Mouse (Mus musculus): ENCODE results near the gene Vps8. TPM values are rescaled to one million over a fixed set of nuclear protein-coding genes. Genes with fewer than 3 reads are reported as not detected.

Vps8 gene
- polyA plus RNA-seq, 1 experiment from 2014 or later: 25.5 TPM

DNA sequence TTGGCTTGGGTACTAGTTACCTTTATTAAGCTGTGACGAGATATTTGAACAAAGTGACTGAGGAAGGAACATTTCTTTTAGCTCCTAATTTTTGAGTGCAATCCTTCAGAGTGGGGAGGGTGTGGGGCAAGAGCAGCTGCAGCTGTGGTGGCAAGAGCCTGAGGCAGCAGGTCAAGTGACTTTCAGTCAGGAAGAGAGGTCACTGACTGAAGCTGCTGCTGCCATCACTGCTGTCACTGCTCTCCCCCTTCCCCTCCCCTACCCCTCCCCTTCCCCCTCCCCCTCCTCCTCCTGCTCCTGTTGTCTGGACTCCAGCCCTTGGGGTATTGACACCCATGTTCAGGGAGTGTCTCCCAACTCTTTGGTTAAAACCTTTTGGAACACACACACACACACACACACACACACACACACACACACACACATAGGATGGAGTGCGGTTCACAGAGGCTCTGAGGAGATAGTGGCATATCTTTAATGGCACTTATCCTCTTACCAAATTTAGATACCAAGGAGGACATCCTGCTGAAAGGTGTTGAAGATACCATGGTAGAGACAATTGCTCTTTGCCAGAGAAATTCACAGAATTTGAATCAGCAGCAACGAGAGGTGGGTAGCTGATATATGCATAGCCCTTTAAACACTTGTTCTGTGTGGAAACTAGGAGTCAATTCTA is 139.8 kb downstream of the Vps8 start:
- DNase-seq (ENCODE audit: low spot score): no peak
- Histone ChIP-seq H3K9me3 (ENCODE audit: control insufficient read depth, low read length) (no peaks in the 10 kb centered on the region), H3K27me3 (ENCODE audit: control insufficient read depth, insufficient read depth, low read length) (no peaks in the 10 kb centered on the region), H3K27ac (ENCODE audit: low read depth, low read length) (no peak overlapping the region), H3K4me1 (replicated peaks; ENCODE audit: control insufficient read depth, insufficient read depth, low read length) (no peaks in the 10 kb centered on the region), H3K36me3 (ENCODE audit: control insufficient read depth, insufficient read depth, low read length) (no peaks in the 10 kb centered on the region), H3K9ac (ENCODE audit: low read length) (no peak overlapping the region), H3K4me3 (ENCODE audit: low read depth, low read length) (no peak overlapping the region), H3K4me2 (ENCODE audit: low read depth, low read length, severe bottlenecking) (no peak overlapping the region)
- ATAC-seq (replicated peaks; ENCODE audit: low FRiP score): no peak
- WGBS: 82% methylated on average over 3 of the region's 3 CpGs

DNA sequence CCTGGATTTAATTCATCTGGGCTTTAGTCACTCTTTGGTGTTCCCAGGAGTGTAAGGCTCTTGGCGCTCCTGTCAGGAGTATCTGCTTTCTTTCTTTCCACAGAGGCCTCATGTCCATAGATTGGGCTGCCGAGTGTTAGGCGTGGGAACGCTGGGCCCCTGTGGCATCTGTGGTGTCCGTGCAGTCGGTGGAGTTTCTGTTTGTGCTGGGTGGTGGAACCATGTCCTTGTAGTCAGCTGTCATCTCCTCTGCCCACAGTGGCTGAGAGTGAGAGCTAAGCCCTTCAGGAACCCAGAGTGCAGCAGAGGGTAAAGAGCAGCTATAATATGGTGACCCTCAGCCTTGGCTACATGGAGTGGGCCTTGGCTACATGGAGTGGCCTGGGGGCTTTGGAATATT is 140.4 kb downstream of the Vps8 start:
- Histone ChIP-seq H3K9me3 (ENCODE audit: control insufficient read depth, low read length) (no peaks in the 10 kb centered on the region), H3K36me3 (ENCODE audit: control insufficient read depth, insufficient read depth, low read length) (no peaks in the 10 kb centered on the region), H3K4me2 (ENCODE audit: low read depth, low read length, severe bottlenecking) (no peak overlapping the region), H3K4me3 (ENCODE audit: low read depth, low read length) (no peak overlapping the region), H3K4me1 (replicated peaks; ENCODE audit: control insufficient read depth, insufficient read depth, low read length) (no peaks in the 10 kb centered on the region), H3K27ac (ENCODE audit: low read depth, low read length) (no peak overlapping the region), H3K27me3 (ENCODE audit: control insufficient read depth, insufficient read depth, low read length) (no peaks in the 10 kb centered on the region), H3K9ac (ENCODE audit: low read length) (no peak overlapping the region)
- no peak for ATAC-seq (replicated peaks; ENCODE audit: low FRiP score)
- 88% methylated on average over 6 of the region's 6 CpGs for WGBS
- no peak for DNase-seq (ENCODE audit: low spot score)

GRCm38 (mm10) chr16:21567093-21567492 is 144.2 kb downstream of the Vps8 start:
- no peaks in the 10 kb centered on the region for H3K4me1 ChIP-seq (replicated peaks; ENCODE audit: control insufficient read depth, insufficient read depth, low read length)
- H3K9ac ChIP-seq (ENCODE audit: low read length): no peak overlapping the region
- no peaks in the 10 kb centered on the region for H3K9me3 ChIP-seq (ENCODE audit: control insufficient read depth, low read length)
- no peak overlapping the region for H3K4me3 ChIP-seq (ENCODE audit: low read depth, low read length)
- H3K4me2 ChIP-seq (ENCODE audit: low read depth, low read length, severe bottlenecking): no peak overlapping the region
- 93% methylated on average over 5 of the region's 5 CpGs for WGBS
- no peaks in the 10 kb centered on the region for H3K36me3 ChIP-seq (ENCODE audit: control insufficient read depth, insufficient read depth, low read length)
- ATAC-seq (replicated peaks; ENCODE audit: low FRiP score) (no peak), DNase-seq (ENCODE audit: low spot score) (no peak)
- no peaks in the 10 kb centered on the region for H3K27me3 ChIP-seq (ENCODE audit: control insufficient read depth, insufficient read depth, low read length)
- H3K27ac ChIP-seq (ENCODE audit: low read depth, low read length): no peak overlapping the region

GRCm38 (mm10) chr16:21569952-21570351 is 147.0 kb downstream of the Vps8 start:
- 84% methylated on average over 7 of the region's 7 CpGs for WGBS
- H3K4me2 ChIP-seq (ENCODE audit: low read depth, low read length, severe bottlenecking): no peak overlapping the region
- H3K4me3 ChIP-seq (ENCODE audit: low read depth, low read length): no peak overlapping the region
- DNase-seq (ENCODE audit: low spot score) (no peak), ATAC-seq (replicated peaks; ENCODE audit: low FRiP score) (no peak)
- no peak overlapping the region for H3K9ac ChIP-seq (ENCODE audit: low read length)
- no peaks in the 10 kb centered on the region for H3K4me1 ChIP-seq (replicated peaks; ENCODE audit: control insufficient read depth, insufficient read depth, low read length)
- H3K36me3 ChIP-seq (ENCODE audit: control insufficient read depth, insufficient read depth, low read length): no peaks in the 10 kb centered on the region
- H3K27me3 ChIP-seq (ENCODE audit: control insufficient read depth, insufficient read depth, low read length): no peaks in the 10 kb centered on the region
- H3K27ac ChIP-seq (ENCODE audit: low read depth, low read length): no peak overlapping the region
- no peaks in the 10 kb centered on the region for H3K9me3 ChIP-seq (ENCODE audit: control insufficient read depth, low read length)

DNA sequence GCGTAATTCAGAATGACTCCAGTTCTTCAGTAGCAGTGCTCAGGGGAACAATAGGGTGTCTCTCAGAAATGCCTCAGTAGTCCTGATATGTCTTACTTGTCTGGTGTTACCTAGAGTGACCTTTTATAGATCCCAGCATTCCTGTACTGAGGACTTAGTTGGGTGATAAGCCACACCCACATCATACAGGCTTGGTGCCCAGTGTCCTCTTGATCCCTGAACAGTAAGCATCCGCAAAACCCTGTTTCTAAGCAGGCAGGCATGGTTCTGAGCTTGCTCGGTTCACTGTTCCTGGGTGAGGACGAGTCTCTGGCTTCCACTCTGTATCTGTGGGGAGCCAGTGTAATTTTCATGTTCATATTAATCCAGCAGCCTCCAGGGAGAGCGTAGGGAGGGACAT is 147.9 kb downstream of the Vps8 start:
- Histone ChIP-seq H3K27ac (ENCODE audit: low read depth, low read length) (no peak overlapping the region), H3K27me3 (ENCODE audit: control insufficient read depth, insufficient read depth, low read length) (no peaks in the 10 kb centered on the region), H3K9ac (ENCODE audit: low read length) (no peak overlapping the region), H3K9me3 (ENCODE audit: control insufficient read depth, low read length) (no peaks in the 10 kb centered on the region), H3K36me3 (ENCODE audit: control insufficient read depth, insufficient read depth, low read length) (no peaks in the 10 kb centered on the region), H3K4me1 (replicated peaks; ENCODE audit: control insufficient read depth, insufficient read depth, low read length) (no peaks in the 10 kb centered on the region), H3K4me3 (ENCODE audit: low read depth, low read length) (no peak overlapping the region), H3K4me2 (ENCODE audit: low read depth, low read length, severe bottlenecking) (no peak overlapping the region)
- DNase-seq (ENCODE audit: low spot score): no peak
- no peak for ATAC-seq (replicated peaks; ENCODE audit: low FRiP score)
- 91% methylated on average over 5 of the region's 5 CpGs for WGBS

DNA sequence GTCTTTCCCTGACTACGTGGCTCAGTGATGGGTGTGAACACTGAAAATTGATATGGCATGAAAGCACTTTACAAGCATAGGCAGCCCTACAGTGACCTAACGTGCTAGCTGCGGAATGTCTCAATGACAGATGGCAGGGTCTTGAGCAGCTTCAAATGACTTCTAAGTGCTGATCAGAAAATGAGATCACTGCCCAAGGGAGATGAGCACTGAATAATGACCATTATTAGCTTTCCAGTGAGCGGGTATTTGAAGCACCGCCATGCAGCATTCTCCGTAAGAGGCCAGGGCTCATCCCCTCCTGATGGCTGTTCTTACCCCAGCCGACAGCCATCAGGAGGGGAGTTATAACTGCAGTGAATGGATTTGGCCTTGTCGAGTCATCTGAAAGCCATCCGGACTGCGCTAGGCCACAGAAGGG is 153.1 kb downstream of the Vps8 start:
- H3K9ac ChIP-seq (ENCODE audit: low read length): no peak overlapping the region
- no peaks in the 10 kb centered on the region for H3K9me3 ChIP-seq (ENCODE audit: control insufficient read depth, low read length)
- peak overlapping the region; percentile 38; the same call in 1 of the 2 replicates for H3K27ac ChIP-seq (ENCODE audit: low read depth, low read length)
- no peaks in the 10 kb centered on the region for H3K36me3 ChIP-seq (ENCODE audit: control insufficient read depth, insufficient read depth, low read length)
- no peak overlapping the region for H3K4me2 ChIP-seq (ENCODE audit: low read depth, low read length, severe bottlenecking)
- peaks cover 2% of the 10 kb centered on the region; the same call in 1 of the 2 replicates for H3K4me1 ChIP-seq (replicated peaks; ENCODE audit: control insufficient read depth, insufficient read depth, low read length)
- ATAC-seq (replicated peaks; ENCODE audit: low FRiP score) (no peak), DNase-seq (ENCODE audit: low spot score) (no peak)
- H3K27me3 ChIP-seq (ENCODE audit: control insufficient read depth, insufficient read depth, low read length): no peaks in the 10 kb centered on the region
- H3K4me3 ChIP-seq (ENCODE audit: low read depth, low read length): no peak overlapping the region
- WGBS: 73% methylated on average over 10 of the region's 10 CpGs

GRCm38 (mm10) chr16:21589110-21589509 is 166.2 kb downstream of the Vps8 start:
- Histone ChIP-seq H3K36me3 (ENCODE audit: control insufficient read depth, insufficient read depth, low read length) (no peaks in the 10 kb centered on the region), H3K4me1 (replicated peaks; ENCODE audit: control insufficient read depth, insufficient read depth, low read length) (no peaks in the 10 kb centered on the region), H3K9me3 (ENCODE audit: control insufficient read depth, low read length) (no peaks in the 10 kb centered on the region), H3K27ac (ENCODE audit: low read depth, low read length) (no peak overlapping the region), H3K4me2 (ENCODE audit: low read depth, low read length, severe bottlenecking) (no peak overlapping the region), H3K9ac (ENCODE audit: low read length) (no peak overlapping the region), H3K4me3 (ENCODE audit: low read depth, low read length) (no peak overlapping the region), H3K27me3 (ENCODE audit: control insufficient read depth, insufficient read depth, low read length) (no peaks in the 10 kb centered on the region)
- DNase-seq (ENCODE audit: low spot score) (no peak), ATAC-seq (replicated peaks; ENCODE audit: low FRiP score) (no peak)
- 91% methylated on average over 6 of the region's 6 CpGs for whole genome bisulfite sequencing

GRCm38 (mm10) chr16:21590806-21591205 is 167.9 kb downstream of the Vps8 start:
- no peaks in the 10 kb centered on the region for H3K9me3 ChIP-seq (ENCODE audit: control insufficient read depth, low read length)
- DNase-seq (ENCODE audit: low spot score): no peak
- H3K27ac ChIP-seq (ENCODE audit: low read depth, low read length): no peak overlapping the region
- no peak overlapping the region for H3K4me2 ChIP-seq (ENCODE audit: low read depth, low read length, severe bottlenecking)
- H3K9ac ChIP-seq (ENCODE audit: low read length): no peak overlapping the region
- 89% methylated on average over 5 of the region's 5 CpGs for WGBS
- H3K27me3 ChIP-seq (ENCODE audit: control insufficient read depth, insufficient read depth, low read length): no peaks in the 10 kb centered on the region
- ATAC-seq (replicated peaks; ENCODE audit: low FRiP score): no peak
- no peaks in the 10 kb centered on the region for H3K36me3 ChIP-seq (ENCODE audit: control insufficient read depth, insufficient read depth, low read length)
- no peak overlapping the region for H3K4me3 ChIP-seq (ENCODE audit: low read depth, low read length)
- no peaks in the 10 kb centered on the region for H3K4me1 ChIP-seq (replicated peaks; ENCODE audit: control insufficient read depth, insufficient read depth, low read length)

DNA sequence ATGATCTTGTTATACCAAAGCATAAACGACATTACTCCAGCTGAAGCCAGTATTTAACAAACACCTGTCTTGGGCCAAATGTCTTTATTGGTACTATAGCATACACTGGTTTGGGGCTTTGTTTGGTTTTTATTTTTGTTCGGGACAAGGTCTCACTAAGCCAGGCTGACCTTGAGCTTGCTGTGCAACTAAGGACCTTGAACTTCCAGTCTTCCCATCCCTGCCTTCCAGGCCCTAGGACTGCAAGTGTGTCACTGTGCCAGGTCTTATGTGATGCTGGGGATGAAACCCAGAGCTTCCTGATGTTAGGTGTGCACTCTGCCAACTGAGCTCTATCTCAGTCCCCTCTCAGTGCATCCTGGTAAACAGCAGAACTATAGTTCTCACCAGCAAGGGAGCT is 168.6 kb downstream of the Vps8 start:
- Histone ChIP-seq H3K27ac (ENCODE audit: low read depth, low read length) (no peak overlapping the region), H3K4me3 (ENCODE audit: low read depth, low read length) (no peak overlapping the region), H3K4me1 (replicated peaks; ENCODE audit: control insufficient read depth, insufficient read depth, low read length) (no peaks in the 10 kb centered on the region), H3K4me2 (ENCODE audit: low read depth, low read length, severe bottlenecking) (no peak overlapping the region), H3K36me3 (ENCODE audit: control insufficient read depth, insufficient read depth, low read length) (no peaks in the 10 kb centered on the region), H3K27me3 (ENCODE audit: control insufficient read depth, insufficient read depth, low read length) (no peaks in the 10 kb centered on the region), H3K9ac (ENCODE audit: low read length) (no peak overlapping the region), H3K9me3 (ENCODE audit: control insufficient read depth, low read length) (no peaks in the 10 kb centered on the region)
- ATAC-seq (replicated peaks; ENCODE audit: low FRiP score) (no peak), DNase-seq (ENCODE audit: low spot score) (no peak)
- 81% methylated on average over 2 of the region's 2 CpGs for WGBS

All from forebrain, embryonic 11.5 days (tissue).